Mouse (Mus musculus): ENCODE data around the gene Inha. TPM values are rescaled to one million over a fixed set of nuclear protein-coding genes. Genes with fewer than 3 reads are reported as not detected.

The Inha gene
- total RNA-seq (2021): 10 to 100 TPM; 15.3 to 16.5 TPM
- long read RNA-seq, experiment 1, transcript Inha-201 (2 exons, 1,475 nt): major isoform, 5 of 9 reads
- long read RNA-seq, experiment 1, partial matches to known transcripts: 0 of 9 reads
- long read RNA-seq, experiment 1, other reads (novel, unspliced or antisense): 4 of 9 reads
- long read RNA-seq, experiment 2, transcript Inha-201 (2 exons, 1,475 nt): major isoform, 9 of 15 reads
- long read RNA-seq, experiment 2, partial matches to known transcripts: 0 of 15 reads
- long read RNA-seq, experiment 2, other reads (novel, unspliced or antisense): 6 of 15 reads

- peak within 1 kb of the TSS; percentile 94 for H3K27ac ChIP-seq
- DNase-seq (ENCODE audit: low spot score in 2 of 2): no peak
- H3K4me3 ChIP-seq: peak within 1 kb of the TSS; percentile 84
Observed at GRCm38 (mm10) chr1:75507006-75507405, at the start of gene Inha. Gene Inha (plus strand): TSS chr1:75507077.

DNA sequence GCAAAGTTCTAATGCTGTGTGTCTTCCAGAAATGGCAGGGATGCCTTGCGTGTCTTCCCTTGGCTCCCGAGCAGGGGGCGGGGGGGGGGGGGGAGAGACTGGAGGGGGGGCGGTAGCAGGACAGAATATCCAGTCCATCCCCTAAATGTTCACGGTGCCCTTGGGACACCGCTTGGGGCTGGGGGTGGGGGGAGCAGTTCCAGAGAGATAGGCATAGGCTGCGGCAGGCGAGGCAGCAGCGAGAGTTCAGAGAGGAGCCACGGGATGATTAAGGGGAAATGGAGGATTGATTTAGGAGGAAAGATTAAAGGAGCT lies 49.2 kb upstream of the Inha start:
- no peak overlapping the region for H3K4me3 ChIP-seq
- peak overlapping the region; percentile 62; the same call in 1 of the 2 replicates for H3K27ac ChIP-seq
- DNase-seq (ENCODE audit: low spot score in 2 of 2): no peak
- TF ChIP-seq CTCF (conservative IDR thresholded peaks at IDR 0.05): no peak

More at GRCm38 (mm10) chr1:75507006-75507405, at the start of gene Inha:
- no peak for TF ChIP-seq CTCF (conservative IDR thresholded peaks at IDR 0.05)

GRCm38 (mm10) chr1:75458025-75458788 lies 48.7 kb upstream of the Inha start:
- peak overlapping the region; percentile 51 for H3K4me3 ChIP-seq
- TF ChIP-seq CTCF (conservative IDR thresholded peaks at IDR 0.05): no peak
- H3K27ac ChIP-seq: peak overlapping the region; percentile 62
- peak in 1 of 2 experiments; percentile 50 for DNase-seq (ENCODE audit: low spot score in 2 of 2)

DNA sequence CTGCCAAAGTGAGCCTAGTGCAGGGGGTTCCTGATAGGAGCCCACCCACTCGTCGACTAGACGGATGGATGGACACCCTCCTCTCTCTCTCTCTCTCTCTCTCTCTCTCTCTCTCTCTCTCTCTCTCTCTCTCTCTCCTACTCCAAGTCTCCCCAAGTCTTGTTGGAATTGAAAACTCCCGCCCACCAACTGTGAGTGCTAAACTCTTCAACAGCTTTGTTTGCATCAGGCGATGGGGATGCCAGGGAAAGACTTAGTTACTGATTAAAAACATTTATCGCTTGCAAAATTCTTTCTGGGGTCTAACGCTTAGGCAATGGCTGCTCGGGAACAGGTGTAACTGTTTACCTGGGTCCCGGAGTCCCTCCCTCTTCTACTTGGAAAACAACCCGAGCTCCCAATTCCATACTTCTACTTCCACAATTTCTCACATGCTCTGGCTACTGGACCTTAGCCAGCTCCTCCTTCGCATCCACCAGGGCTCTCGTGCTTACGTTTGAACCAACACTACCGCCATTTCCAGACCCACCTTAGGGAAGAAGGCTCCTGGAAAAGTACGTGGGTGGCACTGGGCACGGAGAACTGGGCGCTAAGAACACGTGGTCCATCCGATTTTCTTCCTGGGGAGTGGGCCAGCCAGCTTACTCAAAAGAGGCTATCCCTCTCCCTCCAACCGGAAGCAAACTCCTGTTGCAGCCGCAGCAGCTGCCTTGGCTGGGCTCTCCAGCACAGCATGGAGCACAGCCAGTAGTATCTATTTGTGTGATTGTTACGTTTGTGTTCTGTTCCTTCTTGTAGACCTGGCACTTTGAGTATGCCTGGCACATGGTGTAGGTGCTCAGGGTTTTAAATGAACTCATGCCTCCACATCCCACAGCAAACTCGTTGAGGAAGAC lies 47.8 kb upstream of the Inha start:
- no peak for DNase-seq (ENCODE audit: low spot score in 2 of 2)
- H3K27ac ChIP-seq: peak overlapping the region; percentile 62; the same call in 1 of the 2 replicates

DNA sequence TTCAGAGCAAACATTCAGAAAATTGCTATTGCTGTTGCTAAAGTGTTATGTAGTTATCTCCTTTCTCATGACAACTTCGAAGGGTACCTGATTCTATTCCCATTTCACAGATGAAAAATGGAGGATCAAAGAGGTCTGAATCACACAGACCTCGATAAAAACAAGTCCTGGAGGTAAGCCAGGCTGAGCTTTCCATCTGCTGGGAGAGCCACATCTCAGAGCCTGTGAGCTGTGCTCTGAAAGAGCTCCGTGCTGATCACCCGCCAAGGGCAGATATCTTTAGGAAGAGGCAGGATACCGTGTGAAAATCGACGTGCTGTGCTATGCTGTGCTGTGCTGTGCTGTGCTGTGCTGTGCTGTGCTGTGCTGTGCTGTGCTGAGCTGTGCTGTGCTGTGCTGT lies 46.6 kb upstream of the Inha start:
- H3K27ac ChIP-seq: no peak overlapping the region
- H3K4me3 ChIP-seq: no peak overlapping the region
- no peak for DNase-seq (ENCODE audit: low spot score in 2 of 2)
- no peak for TF ChIP-seq CTCF (conservative IDR thresholded peaks at IDR 0.05)

More for the DNA sequence above, 47.8 kb upstream of the Inha start:
- no peak for TF ChIP-seq CTCF (conservative IDR thresholded peaks at IDR 0.05)
- H3K4me3 ChIP-seq: peak overlapping the region; percentile 51

GRCm38 (mm10) chr1:75462636-75463035 lies 44.2 kb upstream of the Inha start:
- TF ChIP-seq CTCF (conservative IDR thresholded peaks at IDR 0.05): no peak
- DNase-seq (ENCODE audit: low spot score in 2 of 2): no peak
- no peak overlapping the region for H3K27ac ChIP-seq
- H3K4me3 ChIP-seq: no peak overlapping the region

GRCm38 (mm10) chr1:75463652-75464204 lies 43.1 kb upstream of the Inha start:
- DNase-seq (ENCODE audit: low spot score in 2 of 2): no peak
- TF ChIP-seq CTCF (conservative IDR thresholded peaks at IDR 0.05): no peak
- Histone ChIP-seq H3K27ac (no peak overlapping the region), H3K4me3 (no peak overlapping the region)

GRCm38 (mm10) chr1:75467215-75467927 lies 39.5 kb upstream of the Inha start:
- peak; percentile 89 for TF ChIP-seq CTCF (conservative IDR thresholded peaks at IDR 0.05)
- DNase-seq (ENCODE audit: low spot score in 2 of 2): peak; percentile 78 to 85
- Histone ChIP-seq H3K4me3 (no peak overlapping the region), H3K27ac (no peak overlapping the region)

DNA sequence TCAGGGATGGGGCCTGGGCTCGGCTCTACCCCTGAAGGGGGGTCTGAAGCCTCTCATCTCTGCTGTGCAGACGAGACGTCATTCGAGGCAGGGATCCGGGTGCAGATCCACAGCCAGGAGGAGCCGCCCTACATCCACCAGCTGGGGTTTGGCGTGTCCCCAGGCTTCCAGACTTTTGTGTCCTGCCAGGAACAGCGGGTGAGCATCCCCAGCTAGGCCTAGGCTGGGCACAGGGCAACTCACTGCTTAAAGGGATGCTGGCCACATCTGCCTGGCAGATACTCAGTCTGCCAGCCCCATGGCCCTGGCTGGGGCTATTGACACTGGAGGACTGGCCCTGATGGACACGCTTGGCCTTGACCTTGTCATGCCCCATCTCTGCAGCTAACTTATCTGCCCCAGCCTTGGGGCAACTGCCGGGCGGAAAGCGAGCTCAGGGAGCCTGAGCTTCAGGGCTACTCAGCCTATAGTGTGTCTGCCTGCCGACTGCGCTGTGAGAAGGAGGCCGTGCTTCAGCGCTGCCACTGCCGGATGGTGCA lies 37.5 kb upstream of the Inha start:
- TF ChIP-seq CTCF (conservative IDR thresholded peaks at IDR 0.05): no peak

DNA sequence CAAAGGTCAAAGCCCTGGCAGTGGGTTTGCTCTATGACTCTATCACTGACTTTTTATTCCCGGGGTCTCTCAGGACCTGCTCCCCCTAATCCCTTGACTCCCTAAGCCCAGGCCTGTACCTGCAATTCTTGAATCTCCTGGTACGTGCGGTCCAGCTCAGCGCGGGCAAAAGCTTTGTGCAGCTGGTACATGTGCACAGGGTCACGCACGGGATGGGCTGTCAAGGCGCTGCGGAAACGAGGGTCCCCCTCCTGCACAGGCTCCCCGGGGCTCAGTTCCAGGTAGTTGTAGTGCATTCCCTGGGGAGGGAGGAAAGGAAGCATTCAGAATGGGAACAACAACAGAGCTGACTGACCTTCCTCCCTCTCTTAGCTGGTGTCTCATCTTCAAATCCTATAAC lies 30.4 kb upstream of the Inha start:
- DNase-seq (ENCODE audit: low spot score in 2 of 2): no peak
- H3K4me3 ChIP-seq: peak overlapping the region; percentile 92; the same call in 1 of the 2 replicates
- H3K27ac ChIP-seq: peak overlapping the region; percentile 61; the same call in 1 of the 2 replicates
- no peak for TF ChIP-seq CTCF (conservative IDR thresholded peaks at IDR 0.05)

More for the DNA sequence above, 37.5 kb upstream of the Inha start:
- no peak overlapping the region for H3K4me3 ChIP-seq
- no peak for DNase-seq (ENCODE audit: low spot score in 2 of 2)
- H3K27ac ChIP-seq: no peak overlapping the region

DNA sequence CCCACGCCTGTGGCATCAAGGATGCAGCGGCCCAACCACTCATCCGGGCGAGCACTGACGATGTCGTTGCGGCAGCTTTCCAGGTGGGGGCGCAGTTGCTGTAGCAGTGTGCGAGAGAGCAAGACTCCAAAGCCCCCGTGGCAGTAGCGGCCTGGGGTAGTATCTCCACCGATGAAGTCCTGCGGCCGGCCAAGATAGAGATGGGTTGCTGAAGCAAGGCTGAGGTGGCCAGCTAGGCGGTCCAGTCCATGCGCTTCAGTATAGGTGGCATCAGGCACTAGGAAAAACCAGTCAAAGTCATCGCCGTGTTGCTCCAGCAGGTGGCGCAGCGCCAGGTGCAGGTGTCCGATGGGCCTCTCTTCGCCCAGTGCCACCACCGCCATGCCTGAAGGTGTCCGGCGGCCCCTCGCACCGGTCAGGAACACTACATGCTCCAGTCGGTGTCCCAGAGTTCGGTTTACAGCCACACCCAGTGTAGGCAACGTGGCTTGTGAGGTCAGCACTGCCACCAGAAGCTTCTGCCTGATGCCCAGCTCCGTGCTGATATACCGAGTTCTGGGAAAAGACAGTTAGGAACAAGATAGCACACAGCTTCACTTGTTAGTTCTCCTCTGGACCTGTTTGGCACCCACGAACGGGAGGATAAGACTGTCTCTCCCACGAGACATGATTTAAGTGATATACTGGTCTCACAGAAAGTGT lies 29.5 kb upstream of the Inha start:
- peak; percentile 74 to 85 for DNase-seq (ENCODE audit: low spot score in 2 of 2)
- peak overlapping the region; percentile 61 for H3K27ac ChIP-seq
- peak; percentile 88 for TF ChIP-seq CTCF (conservative IDR thresholded peaks at IDR 0.05)
- peak overlapping the region; percentile 92 for H3K4me3 ChIP-seq

Measured in layer of hippocampus, adult 2 months (tissue).